Mouse (Mus musculus): ENCODE results near the gene Ptprcap. TPM values are rescaled to one million over a fixed set of nuclear protein-coding genes. Genes with fewer than 3 reads are reported as not detected.

Ptprcap gene
- polyA plus RNA-seq, 1 experiment from 2014 or later: 0.74 TPM

DNA sequence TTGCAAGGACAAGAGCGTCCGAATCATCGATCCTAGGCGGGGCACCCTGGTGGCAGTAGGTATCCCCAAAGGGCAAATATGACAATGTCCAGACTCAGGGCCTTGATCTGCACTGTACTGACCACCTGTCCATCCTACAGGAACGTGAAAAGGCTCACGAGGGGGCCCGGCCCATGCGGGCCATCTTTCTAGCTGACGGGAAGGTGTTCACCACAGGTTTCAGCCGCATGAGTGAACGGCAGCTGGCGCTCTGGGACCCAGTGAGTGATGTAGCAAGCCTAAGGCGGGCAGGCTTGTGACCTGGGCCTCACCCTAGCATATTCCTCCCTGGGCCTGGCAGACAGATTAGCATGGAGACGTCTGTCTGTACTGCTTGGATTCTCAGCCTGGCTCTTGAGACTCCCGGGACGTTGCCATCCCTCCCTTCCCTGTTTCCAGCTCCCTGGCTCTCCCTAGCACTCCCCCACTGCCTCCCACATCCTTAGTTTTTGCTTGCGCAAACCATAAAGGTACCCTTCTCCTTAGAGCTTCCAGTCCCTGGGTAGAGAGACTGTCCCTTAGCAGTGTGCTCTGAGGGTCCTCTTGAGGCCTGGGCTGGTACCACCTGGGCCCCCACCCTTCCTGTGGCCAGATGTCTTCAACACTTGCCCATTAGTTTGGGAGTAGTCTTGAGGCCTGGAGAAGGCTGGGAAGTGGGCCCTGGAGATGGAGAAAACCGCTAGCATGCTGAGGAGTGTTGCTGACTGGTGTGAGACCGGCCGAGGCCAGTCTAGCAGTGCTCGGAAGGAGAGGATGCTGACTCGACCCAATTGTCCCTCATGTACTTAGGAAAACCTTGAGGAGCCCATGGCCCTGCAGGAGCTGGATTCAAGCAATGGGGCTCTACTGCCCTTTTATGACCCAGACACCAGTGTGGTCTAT lies 2.6 kb upstream of the Ptprcap start:
- no peak overlapping the region for H3K9ac ChIP-seq
- H3K27ac ChIP-seq: no peak overlapping the region
- H3K4me2 ChIP-seq: no peak overlapping the region
- WGBS: 91% methylated on average over 22 of the region's 22 CpGs
- no peaks in the 10 kb centered on the region for H3K27me3 ChIP-seq
- peaks cover 29% of the 10 kb centered on the region for H3K4me1 ChIP-seq
- H3K4me3 ChIP-seq (replicated peaks): no peak overlapping the region
- ATAC-seq (ENCODE audit: low FRiP score): no peak
- H3K9me3 ChIP-seq: no peaks in the 10 kb centered on the region
- H3K36me3 ChIP-seq (replicated peaks): peaks cover 37% of the 10 kb centered on the region

DNA sequence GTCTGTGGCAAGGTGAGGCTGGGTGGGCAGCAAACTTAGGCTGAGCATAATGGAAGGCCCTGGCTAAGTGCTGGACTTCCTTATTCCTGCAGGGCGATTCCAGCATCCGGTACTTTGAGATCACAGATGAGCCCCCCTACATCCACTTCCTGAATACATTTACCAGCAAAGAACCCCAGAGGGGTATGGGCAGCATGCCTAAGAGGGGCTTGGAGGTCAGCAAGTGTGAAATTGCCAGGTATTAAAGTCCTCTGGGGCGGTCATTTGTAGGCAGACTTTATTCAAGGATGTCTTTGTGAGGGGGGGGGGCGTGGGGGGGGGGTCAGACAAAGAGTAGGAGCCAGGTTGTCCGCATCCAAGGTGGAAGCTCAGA lies 1.9 kb upstream of the Ptprcap start:
- H3K27me3 ChIP-seq: no peaks in the 10 kb centered on the region
- ATAC-seq (ENCODE audit: low FRiP score): no peak
- peaks cover 44% of the 10 kb centered on the region for H3K36me3 ChIP-seq (replicated peaks)
- 74% methylated on average over 5 of the region's 5 CpGs for WGBS
- no peak overlapping the region for H3K4me3 ChIP-seq (replicated peaks)
- no peak overlapping the region for H3K4me2 ChIP-seq
- H3K9ac ChIP-seq: no peak overlapping the region
- no peaks in the 10 kb centered on the region for H3K9me3 ChIP-seq
- H3K4me1 ChIP-seq: peaks cover 29% of the 10 kb centered on the region
- H3K27ac ChIP-seq: no peak overlapping the region

DNA sequence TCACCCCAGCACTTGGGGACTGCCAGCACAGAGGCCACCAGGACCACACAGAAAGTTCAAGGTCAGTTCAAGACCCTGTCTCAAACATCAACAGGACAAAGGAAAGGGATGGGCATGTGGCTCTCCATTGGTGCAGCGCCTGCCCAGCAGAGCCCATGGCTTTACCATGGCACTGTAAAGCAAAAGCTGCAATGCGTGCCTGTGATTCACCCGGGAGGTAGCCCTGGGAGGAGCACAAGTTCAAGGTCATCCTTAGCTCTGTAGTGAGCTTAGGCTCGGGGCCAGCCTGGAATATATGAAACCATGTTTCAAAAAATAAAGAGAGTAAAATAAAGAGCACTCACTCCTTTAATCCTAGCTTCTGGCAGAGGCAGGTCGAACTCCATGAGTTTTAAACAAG lies 1.5 kb upstream of the Ptprcap start:
- Histone ChIP-seq H3K4me1 (peaks cover 29% of the 10 kb centered on the region), H3K4me3 (replicated peaks) (no peak overlapping the region), H3K27ac (no peak overlapping the region), H3K27me3 (no peaks in the 10 kb centered on the region), H3K4me2 (no peak overlapping the region), H3K9ac (no peak overlapping the region), H3K36me3 (replicated peaks) (peaks cover 48% of the 10 kb centered on the region), H3K9me3 (no peaks in the 10 kb centered on the region)
- 86% methylated on average over 5 of the region's 5 CpGs for WGBS
- no peak for ATAC-seq (ENCODE audit: low FRiP score)

DNA sequence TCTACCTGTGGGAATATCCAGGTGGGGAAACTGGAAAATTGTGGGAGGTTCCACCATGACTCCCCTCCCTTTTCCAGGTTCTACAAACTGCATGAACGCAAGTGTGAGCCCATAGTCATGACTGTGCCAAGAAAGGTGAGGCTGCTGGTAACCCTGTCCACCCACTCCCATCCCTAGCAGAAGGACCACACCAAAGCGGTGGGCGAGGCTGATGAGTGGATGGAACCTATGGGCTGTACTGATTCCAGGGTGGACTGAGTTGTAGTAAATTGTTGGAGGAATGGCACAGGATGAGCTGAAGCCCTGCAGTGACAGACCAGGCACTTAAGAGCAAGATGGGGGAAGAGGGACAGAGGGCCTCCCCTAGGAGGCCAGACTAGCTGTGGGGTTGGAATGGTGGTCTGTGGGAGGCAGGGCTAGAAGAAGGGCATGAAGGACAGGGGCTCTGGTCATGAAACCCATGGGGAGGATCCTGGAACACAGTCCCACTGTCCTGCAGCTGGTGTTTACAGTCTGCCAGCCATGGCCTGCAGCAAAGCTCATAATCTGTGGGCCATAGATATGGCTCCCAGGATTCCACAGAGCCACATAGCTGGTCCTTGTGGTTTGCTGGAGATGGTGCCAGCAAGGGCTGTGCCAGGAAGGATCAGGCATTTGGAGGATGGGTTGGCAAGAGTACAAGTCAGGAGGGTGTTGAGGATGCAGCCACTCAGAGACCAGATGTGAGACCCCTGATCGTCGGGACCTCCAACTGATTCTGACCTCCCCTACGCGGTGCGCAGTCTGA lies 766 bp upstream of the Ptprcap start:
- ATAC-seq (ENCODE audit: low FRiP score): no peak
- no peak overlapping the region for H3K27ac ChIP-seq
- H3K4me1 ChIP-seq: peaks cover 27% of the 10 kb centered on the region
- H3K9ac ChIP-seq: no peak overlapping the region
- WGBS: 95% methylated on average over 8 of the region's 8 CpGs
- H3K9me3 ChIP-seq: no peaks in the 10 kb centered on the region
- no peaks in the 10 kb centered on the region for H3K27me3 ChIP-seq
- no peak overlapping the region for H3K4me2 ChIP-seq
- H3K4me3 ChIP-seq (replicated peaks): no peak overlapping the region
- H3K36me3 ChIP-seq (replicated peaks): peaks cover 55% of the 10 kb centered on the region

DNA sequence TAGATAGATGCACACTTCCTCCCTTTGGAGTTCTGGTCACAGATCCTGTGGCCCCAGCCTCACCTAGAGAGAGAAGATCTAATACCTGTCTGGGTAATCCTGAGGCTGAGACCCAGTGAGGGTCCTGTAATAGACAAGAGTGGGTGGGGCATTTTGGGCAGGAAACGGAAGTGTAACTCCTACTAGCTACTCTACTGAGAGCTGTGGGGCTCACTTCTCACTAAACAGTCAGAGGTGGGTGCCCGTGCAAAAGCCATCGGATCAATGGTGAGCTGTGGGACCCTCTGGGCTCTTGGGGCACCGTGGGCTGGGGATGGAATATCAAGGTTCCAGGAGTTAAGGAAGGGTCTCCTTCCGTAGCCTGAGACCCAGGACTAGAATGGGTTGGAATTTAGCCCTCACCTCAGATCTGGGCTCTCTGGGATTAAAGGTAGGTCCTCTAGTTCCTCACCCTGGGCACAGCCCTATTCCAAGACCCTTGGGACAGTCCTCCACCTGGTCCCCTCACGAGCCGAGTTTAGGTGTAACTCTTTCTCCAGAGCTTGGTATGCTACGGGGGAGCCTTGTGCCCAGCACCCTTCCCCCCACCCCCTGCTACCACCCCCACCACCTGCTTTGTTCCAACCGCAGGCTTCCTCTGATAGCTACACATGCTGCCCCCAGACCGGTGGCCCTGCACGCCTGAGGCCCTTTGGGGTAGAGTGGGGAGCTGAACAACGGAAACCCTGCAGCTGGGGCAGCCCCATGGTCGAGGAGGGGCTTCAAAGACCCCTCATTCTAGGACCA lies 1.2 kb downstream of the Ptprcap start:
- ATAC-seq (ENCODE audit: low FRiP score): no peak
- WGBS: 87% methylated on average over 13 of the region's 13 CpGs
- H3K36me3 ChIP-seq (replicated peaks): peaks cover 75% of the 10 kb centered on the region
- peaks cover 11% of the 10 kb centered on the region for H3K4me1 ChIP-seq
- H3K9me3 ChIP-seq: no peaks in the 10 kb centered on the region
- H3K4me2 ChIP-seq: no peak overlapping the region
- no peak overlapping the region for H3K4me3 ChIP-seq (replicated peaks)
- H3K27ac ChIP-seq: 0 out of 2 replicates have a peak overlapping the region, but pooled peaks have one; percentile 1
- no peaks in the 10 kb centered on the region for H3K27me3 ChIP-seq
- H3K9ac ChIP-seq: no peak overlapping the region

DNA sequence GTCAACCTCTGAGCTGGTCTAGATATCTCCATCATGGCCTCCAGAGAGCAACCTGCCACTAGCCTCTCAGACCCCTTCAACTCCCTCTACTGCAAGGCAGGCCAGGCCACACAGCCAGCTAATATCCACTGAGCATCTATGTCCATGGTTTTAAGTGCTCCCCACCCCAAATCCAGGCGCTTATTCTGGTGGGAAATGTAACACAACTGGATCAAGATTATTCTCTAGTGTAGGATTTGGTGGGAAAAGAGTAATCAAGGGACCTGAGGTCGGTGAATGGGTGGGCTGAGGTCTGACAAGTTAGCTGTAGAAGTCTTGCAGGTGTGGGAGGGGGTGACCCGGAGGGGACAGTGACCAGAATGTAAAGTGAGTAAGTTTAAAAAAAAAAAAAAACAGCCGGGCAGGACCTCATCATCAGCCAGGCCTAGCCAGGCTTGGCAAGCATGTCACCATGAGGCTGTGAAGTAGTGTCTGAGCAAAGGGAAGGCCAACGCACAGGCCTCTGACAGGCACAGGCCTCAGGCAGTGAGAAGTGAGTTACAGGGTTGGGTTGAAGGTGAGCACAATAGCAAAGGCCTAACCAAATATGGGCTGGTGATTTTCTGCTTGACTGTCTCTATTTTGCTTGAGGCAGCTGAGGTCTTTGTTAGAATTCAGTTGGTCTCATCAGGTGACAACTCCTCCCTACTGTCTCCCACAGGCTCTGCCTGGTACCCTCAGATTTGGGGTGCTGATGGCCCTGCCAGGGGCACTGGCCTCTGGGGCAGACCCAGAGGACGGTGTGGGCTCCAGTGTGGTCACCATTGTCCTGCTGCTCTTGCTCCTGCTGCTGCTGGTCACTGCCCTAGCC lies 2.0 kb downstream of the Ptprcap start:
- Histone ChIP-seq H3K9ac (no peak overlapping the region), H3K36me3 (replicated peaks) (peaks cover 72% of the 10 kb centered on the region), H3K4me2 (no peak overlapping the region), H3K9me3 (no peaks in the 10 kb centered on the region), H3K27ac (peak overlapping the region; percentile 1; the same call in 1 of the 2 replicates), H3K4me3 (replicated peaks) (no peak overlapping the region), H3K4me1 (peaks cover 5% of the 10 kb centered on the region; the same call in 1 of the 2 replicates), H3K27me3 (no peaks in the 10 kb centered on the region)
- ATAC-seq (ENCODE audit: low FRiP score): no peak
- WGBS: 74% methylated on average over 6 of the region's 6 CpGs

DNA sequence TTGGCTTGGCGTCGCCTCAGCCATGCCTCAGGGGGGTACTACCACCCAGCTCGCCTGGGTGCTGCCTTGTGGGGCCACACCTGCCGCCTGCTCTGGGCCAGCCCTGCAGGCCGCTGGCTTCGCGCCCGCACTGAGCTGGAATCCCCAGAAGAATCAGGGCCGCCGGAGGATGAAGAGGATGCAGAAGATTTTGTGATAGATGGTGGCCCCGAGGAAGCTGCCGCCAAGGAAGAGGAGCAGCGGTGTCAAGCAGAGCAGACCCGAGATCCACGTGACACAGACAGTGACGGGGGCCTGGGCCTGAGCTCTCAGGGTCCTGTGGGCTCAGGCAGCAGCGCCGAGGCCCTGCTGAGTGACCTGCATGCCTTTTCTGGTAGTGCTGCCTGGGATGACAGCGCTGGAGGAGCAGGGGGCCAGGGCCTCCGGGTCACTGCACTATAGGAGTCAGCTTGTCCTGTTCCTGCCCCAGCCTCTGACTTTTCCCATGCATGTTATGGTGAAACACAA lies 2.7 kb downstream of the Ptprcap start:
- Histone ChIP-seq H3K36me3 (replicated peaks) (peaks cover 71% of the 10 kb centered on the region), H3K27ac (peak overlapping the region; percentile 1; the same call in 1 of the 2 replicates), H3K9ac (no peak overlapping the region), H3K27me3 (no peaks in the 10 kb centered on the region), H3K4me3 (replicated peaks) (no peak overlapping the region), H3K9me3 (no peaks in the 10 kb centered on the region), H3K4me2 (no peak overlapping the region), H3K4me1 (peaks cover 5% of the 10 kb centered on the region; the same call in 1 of the 2 replicates)
- no peak for ATAC-seq (ENCODE audit: low FRiP score)
- WGBS: 72% methylated on average over 20 of the region's 20 CpGs

DNA sequence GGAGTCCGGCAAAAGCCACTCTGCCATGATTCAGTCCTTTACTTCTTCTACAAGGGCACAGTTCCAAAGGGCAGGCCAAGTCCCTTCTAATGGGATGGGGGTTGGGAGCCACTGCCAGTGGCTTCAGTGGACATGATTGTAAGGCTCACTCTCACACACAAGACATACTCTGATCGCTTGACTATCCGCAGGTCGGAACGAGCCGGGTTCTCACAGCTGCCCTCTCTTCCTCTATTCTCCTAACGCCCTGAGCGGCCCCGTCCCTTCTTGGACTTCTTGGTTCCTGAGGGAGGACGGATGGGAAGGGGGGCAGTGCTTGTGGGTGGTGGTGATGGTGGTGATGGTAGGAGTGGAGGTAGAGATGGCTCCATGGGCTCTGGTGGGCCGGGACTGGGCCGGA lies 3.4 kb downstream of the Ptprcap start:
- Histone ChIP-seq H3K27me3 (no peaks in the 10 kb centered on the region), H3K4me1 (0 out of 2 replicates have a peak, but pooled peaks cover 5% of the 10 kb centered on the region), H3K9me3 (no peaks in the 10 kb centered on the region), H3K36me3 (replicated peaks) (peaks cover 73% of the 10 kb centered on the region), H3K4me3 (replicated peaks) (no peak overlapping the region), H3K9ac (no peak overlapping the region), H3K27ac (no peak overlapping the region), H3K4me2 (no peak overlapping the region)
- no peak for ATAC-seq (ENCODE audit: low FRiP score)
- 91% methylated on average over 12 of the region's 12 CpGs for whole genome bisulfite sequencing

DNA sequence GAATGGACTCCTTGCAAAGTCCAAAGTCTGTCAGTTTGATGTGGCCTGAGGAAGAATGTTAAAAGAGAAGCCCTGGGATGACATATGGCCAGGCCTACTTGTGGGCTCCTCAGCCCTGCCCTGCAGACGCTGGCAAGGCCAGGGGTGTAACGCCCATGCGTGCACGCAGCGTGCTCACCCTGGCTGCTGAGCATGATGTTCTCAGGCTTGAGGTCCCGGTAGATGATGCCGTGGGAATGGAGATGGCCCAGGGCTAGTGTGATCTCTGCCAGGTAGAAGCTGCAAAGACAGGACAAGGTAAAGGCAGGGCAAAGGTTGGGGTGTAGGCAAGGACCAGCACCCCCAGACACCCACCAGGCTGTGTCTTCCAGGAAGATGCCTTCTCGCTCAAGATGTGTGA lies 5.6 kb downstream of the Ptprcap start:
- Histone ChIP-seq H3K27me3 (no peaks in the 10 kb centered on the region), H3K4me2 (no peak overlapping the region), H3K9me3 (no peaks in the 10 kb centered on the region), H3K27ac (no peak overlapping the region), H3K4me3 (replicated peaks) (no peak overlapping the region), H3K36me3 (replicated peaks) (peaks cover 58% of the 10 kb centered on the region), H3K4me1 (peaks cover 19% of the 10 kb centered on the region), H3K9ac (no peak overlapping the region)
- ATAC-seq (ENCODE audit: low FRiP score): no peak
- WGBS: 96% methylated on average over 8 of the region's 8 CpGs

DNA sequence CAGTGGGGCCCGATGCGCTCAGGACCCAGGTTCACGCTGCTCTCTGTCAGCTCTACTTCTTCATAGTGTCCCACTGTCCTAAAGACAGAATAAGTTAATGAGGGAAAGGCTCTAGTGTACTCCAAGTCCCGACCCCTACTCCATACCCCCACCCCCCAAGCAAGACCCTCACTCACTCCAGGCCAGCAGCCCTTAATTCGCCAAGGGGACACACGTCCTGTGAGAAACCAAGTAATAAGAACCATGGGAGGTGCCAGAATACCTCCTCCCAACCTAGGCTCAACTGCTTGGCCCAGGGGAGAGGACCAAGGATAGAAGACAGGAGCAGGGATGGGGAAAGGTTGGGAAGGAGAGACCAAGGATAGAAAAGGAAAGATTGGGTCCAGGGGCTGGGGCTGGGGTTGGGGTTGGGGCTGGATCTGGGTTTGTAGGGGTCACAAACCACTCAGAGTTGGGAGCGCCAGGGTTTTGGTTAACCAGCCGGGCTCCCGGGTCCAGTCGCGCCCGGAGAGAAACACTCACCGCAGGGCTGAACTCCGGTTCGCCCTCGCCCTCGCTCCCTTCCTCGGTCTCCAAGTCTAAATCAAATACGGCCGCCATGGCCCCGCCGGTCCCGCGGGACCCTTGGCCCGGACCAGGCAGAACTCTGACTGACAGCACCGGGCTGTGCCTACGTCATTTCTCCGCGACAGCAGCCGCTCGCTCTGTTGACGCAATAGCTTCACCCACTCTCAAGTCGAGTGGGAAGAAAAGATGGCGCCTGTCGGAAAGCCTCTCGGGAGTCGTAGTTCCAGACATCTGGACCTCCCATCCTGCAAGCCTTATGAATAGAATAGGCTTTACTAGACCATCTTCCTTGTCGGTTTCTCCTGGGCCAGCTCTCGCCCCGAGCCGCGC lies 9.5 kb downstream of the Ptprcap start, which contains the start of gene Rps6kb2:
Gene Rps6kb2 (minus strand): TSS at position 709 of the 897 bp plus-strand sequence.
- WGBS: 7% methylated on average over 42 of the region's 42 CpGs
- Histone ChIP-seq H3K9ac (peak within 1 kb of the TSS; percentile 74), H3K4me2 (peak within 1 kb of the TSS; percentile 93)

More for the DNA sequence above, 9.5 kb downstream of the Ptprcap start, which contains the start of gene Rps6kb2:
- no peaks in the 10 kb centered on the region for H3K27me3 ChIP-seq
- H3K9me3 ChIP-seq: no peaks in the 10 kb centered on the region
- H3K4me3 ChIP-seq (replicated peaks): peak within 1 kb of the TSS; percentile 78
- H3K4me1 ChIP-seq: peaks cover 14% of the 10 kb centered on the region
- peaks cover 35% of the 10 kb centered on the region for H3K36me3 ChIP-seq (replicated peaks)
- peak within 1 kb of the TSS; percentile 61 for H3K27ac ChIP-seq
- peak; percentile 93 for ATAC-seq (ENCODE audit: low FRiP score)

Data from forebrain, embryonic 12.5 days (tissue).